Mouse (Mus musculus) forebrain, embryonic 16.5 days (tissue): ENCODE measurements around the gene Fzd7. TPM values are rescaled to one million over a fixed set of nuclear protein-coding genes. Genes with fewer than 3 reads are reported as not detected.

ENCODE experiments used
- ATAC-seq: fragments of 200-750 bp; cut with Nextera tagmentation; 2 replicates; pipeline ENCODE4 v1.8.0; 2017; ENCODE audit warnings: mild to moderate bottlenecking, moderate library complexity
- H3K27ac ChIP-seq: fragments of 300-500 bp; sonication (generic); 2 replicates; pipeline ENCODE4 v1.5.1; 2014; ENCODE audit warnings: low read length, control low read depth
- H3K27me3 ChIP-seq: fragments of 300-500 bp; sonication (generic); replicated peaks from 2 replicates; pipeline ENCODE4 v1.6.1; 2014; ENCODE audit warnings: low read length; ENCODE audit not compliant: control insufficient read depth, insufficient read depth
- H3K36me3 ChIP-seq: fragments of 300-500 bp; sonication (generic); 2 replicates; pipeline ENCODE4 v1.6.1; 2014; ENCODE audit not compliant: control insufficient read depth, insufficient read depth
- H3K4me1 ChIP-seq: fragments of 300-500 bp; sonication (generic); replicated peaks from 2 replicates; pipeline ENCODE4 v1.6.1; 2014; ENCODE audit warnings: low read length; ENCODE audit not compliant: control insufficient read depth, insufficient read depth
- H3K4me2 ChIP-seq: fragments of 300-500 bp; sonication (generic); 2 replicates; pipeline ENCODE4 v1.6.1; 2014; ENCODE audit warnings: mild to moderate bottlenecking, low read length, control low read depth
- H3K4me3 ChIP-seq: fragments of 300-500 bp; sonication (generic); replicated peaks from 2 replicates; pipeline ENCODE4 v1.5.1; 2014; ENCODE audit warnings: mild to moderate bottlenecking, low read length, control low read depth
- H3K9ac ChIP-seq: fragments of 300-500 bp; sonication (generic); replicated peaks from 2 replicates; pipeline ENCODE4 v1.6.1; 2014; ENCODE audit warnings: low read depth, low read length, control low read depth
- H3K9me3 ChIP-seq: fragments of 300-500 bp; sonication (generic); 2 replicates; pipeline ENCODE4 v1.6.1; 2016; ENCODE audit warnings: low read length; ENCODE audit not compliant: control insufficient read depth
- WGBS: fragments of 180-500 bp; shearing (Covaris S2); extraction: QIAGEN DNeasy Blood & Tissue Kit; methylation state at CpG from one replicate; pipeline ENCODE4 v1.1.7; 2014; 5-methylcytosine and 5-hydroxymethylcytosine counted together
- polyA plus RNA-seq: library from polyadenylated mRNA; unstranded; fragments of >200 nt; fragmentation: Nextera tagmentation; extraction: Ambion mirVana; gene quantifications from 2 replicates; pipeline ENCODE4 v1.2.1, GENCODE M21; 2015

Fzd7 gene
- polyA plus RNA-seq, 1 experiment from 2014 or later: 2.7 TPM

DNA sequence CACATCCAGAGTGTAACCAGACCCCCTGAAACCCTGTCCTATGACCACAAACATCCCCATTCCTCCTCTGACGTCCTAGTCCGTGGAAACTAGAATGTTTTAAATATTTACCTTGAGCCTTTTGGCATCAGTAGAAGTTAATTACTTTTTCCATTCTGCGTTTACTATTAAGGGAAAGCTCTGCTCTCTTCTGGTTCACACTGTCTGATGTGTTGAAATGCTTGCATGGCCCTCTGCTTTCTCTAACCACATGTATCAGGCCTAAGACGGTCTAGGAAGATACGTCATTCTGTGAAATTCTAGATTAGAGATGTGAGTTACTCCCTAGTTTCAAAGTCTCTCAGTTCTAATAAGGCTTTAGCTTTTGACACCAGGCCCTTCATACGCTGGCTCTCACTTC is 45.0 kb downstream of the Fzd7 start:
- H3K27ac ChIP-seq: no peak overlapping the region
- H3K4me3 ChIP-seq: no peak overlapping the region
- no peaks in the 10 kb centered on the region for H3K27me3 ChIP-seq
- 95% methylated on average over 6 of the region's 6 CpGs for WGBS
- no peaks in the 10 kb centered on the region; the same call in 1 of the 2 replicates for H3K4me1 ChIP-seq
- H3K9me3 ChIP-seq: no peaks in the 10 kb centered on the region
- ATAC-seq: no peak
- no peak overlapping the region for H3K4me2 ChIP-seq
- H3K36me3 ChIP-seq: no peaks in the 10 kb centered on the region
- H3K9ac ChIP-seq: no peak overlapping the region

DNA sequence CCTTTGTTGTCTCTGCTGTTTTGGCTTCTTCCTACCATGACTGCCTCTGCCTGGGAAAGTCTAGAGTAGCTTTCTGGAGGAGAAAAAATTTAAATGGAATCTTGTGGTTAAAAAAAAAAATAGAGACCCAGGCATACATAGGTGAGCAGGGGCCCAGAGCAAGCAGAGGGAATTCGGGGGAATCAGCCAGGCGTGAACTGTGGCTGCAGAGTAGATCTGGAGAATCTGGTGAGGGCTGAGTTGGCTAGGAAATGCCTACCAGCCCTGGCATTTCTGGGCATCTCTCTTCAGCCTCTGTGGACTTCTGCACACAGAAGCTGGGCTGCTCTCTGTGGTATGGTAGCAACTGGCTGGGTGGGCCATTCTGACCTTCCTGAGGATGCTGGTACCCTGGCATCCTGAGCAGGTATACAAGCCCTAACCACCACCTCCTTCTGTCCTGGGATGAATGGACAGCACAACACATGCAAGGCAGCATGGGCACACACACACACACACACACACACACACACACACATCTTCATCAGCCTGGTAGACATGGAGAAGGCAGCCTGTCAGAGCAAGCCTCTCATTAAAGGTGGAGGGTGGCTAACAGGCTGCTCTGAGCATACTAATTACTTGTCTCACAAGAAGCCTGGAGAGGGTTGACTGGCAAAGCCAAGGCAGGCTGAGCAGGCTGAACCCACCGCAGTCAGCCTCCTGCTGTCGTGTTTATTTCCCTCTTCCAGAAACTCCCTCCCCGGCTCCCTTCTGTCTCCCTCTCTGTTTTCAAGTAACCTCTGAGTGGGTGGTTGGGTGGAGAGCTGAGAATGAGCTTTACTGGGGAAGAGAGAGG is 53.0 kb downstream of the Fzd7 start:
- peak; percentile 98 for ATAC-seq
- Histone ChIP-seq H3K27me3 (no peaks in the 10 kb centered on the region), H3K9ac (no peak overlapping the region), H3K4me1 (peaks cover 20% of the 10 kb centered on the region), H3K27ac (peak overlapping the region; percentile 87), H3K4me3 (no peak overlapping the region), H3K9me3 (no peaks in the 10 kb centered on the region), H3K36me3 (no peaks in the 10 kb centered on the region), H3K4me2 (no peak overlapping the region)
- WGBS: 9% methylated on average over 5 of the region's 5 CpGs

Other genes with a start within 250 kb of the Fzd7 start
- gene Als2, start 245.2 kb upstream of the Fzd7 start, polyA plus RNA-seq: 23.0 and 23.1 TPM in 2 replicates
- gene Cdk15, start 225.5 kb upstream of the Fzd7 start, polyA plus RNA-seq: 0.36 and 0.56 TPM in 2 replicates
- gene Gm973, start 33.8 kb downstream of the Fzd7 start, polyA plus RNA-seq: 6.2 and 6.3 TPM in 2 replicates
- gene Sumo1, start 188.4 kb downstream of the Fzd7 start, polyA plus RNA-seq: 406 and 423 TPM in 2 replicates
- gene Nop58, start 202.5 kb downstream of the Fzd7 start, polyA plus RNA-seq: 172 and 181 TPM in 2 replicates